Mouse (Mus musculus) testis, adult 2 months (tissue): ENCODE measurements at regions not wholly inside any gene's neighbourhood (a gene's known extent, or its start where the extent isn't known, plus 50 kb on each side); places are given as distances from the start of the nearest gene placed in this dataset.

Experiments used
- H3K27ac ChIP-seq: fragments of 200-500 bp; 2 replicates; pipeline ENCODE4 v1.5.1; 2012; ENCODE audit warnings: low read depth, low read length; ENCODE audit not compliant: control insufficient read depth, insufficient read depth
- H3K27me3 ChIP-seq: fragments of 200-500 bp; 2 replicates; pipeline ENCODE4 v1.6.1; 2012; ENCODE audit warnings: mild to moderate bottlenecking, low read length, moderate library complexity; ENCODE audit not compliant: control insufficient read depth, insufficient read depth
- H3K36me3 ChIP-seq: fragments of 200-500 bp; 2 replicates; pipeline ENCODE4 v1.6.1; 2012; ENCODE audit warnings: mild to moderate bottlenecking, low read length; ENCODE audit not compliant: control insufficient read depth, insufficient read depth
- H3K4me1 ChIP-seq: fragments of 200-500 bp; 2 replicates; pipeline ENCODE4 v1.6.1; 2012; ENCODE audit warnings: low read length; ENCODE audit not compliant: control insufficient read depth, insufficient read depth
- H3K4me3 ChIP-seq: fragments of 200-500 bp; 2 replicates; pipeline ENCODE4 v1.5.1; 2012; ENCODE audit warnings: low read depth, mild to moderate bottlenecking, low read length, moderate library complexity, mixed read lengths; ENCODE audit not compliant: control insufficient read depth
- CTCF ChIP-seq: fragments of 200-500 bp; IDR thresholded peaks from 2 replicates; pipeline ENCODE4 v1.5.1; 2012; ENCODE audit warnings: low read depth, mild to moderate bottlenecking, inconsistent platforms, low read length, moderate library complexity; ENCODE audit not compliant: control insufficient read depth, insufficient read depth, insufficient replicate concordance
- POLR2A ChIP-seq: fragments of 200-500 bp; IDR thresholded peaks from 2 replicates; pipeline ENCODE4 v1.6.1; 2012; ENCODE audit warnings: low read depth, mild to moderate bottlenecking, inconsistent platforms, low read length, moderate library complexity; ENCODE audit not compliant: control insufficient read depth

- H3K27ac ChIP-seq = no peak overlapping the region
- H3K36me3 ChIP-seq = no peaks in the 10 kb centered on the region
- H3K4me1 ChIP-seq = no peaks in the 10 kb centered on the region
- H3K4me3 ChIP-seq = no peak overlapping the region
- H3K27me3 ChIP-seq = no peaks in the 10 kb centered on the region
- TF ChIP-seq POLR2A (no peak), CTCF (no peak)
Measured at GRCm38 (mm10) chr3:52158788-52159260, 53.9 kb upstream of the Maml3 start.

GRCm38 (mm10) chr3:52161688-52162087 is 56.8 kb upstream of the Maml3 start:
- Histone ChIP-seq H3K4me3 (no peak overlapping the region), H3K36me3 (no peaks in the 10 kb centered on the region), H3K27me3 (no peaks in the 10 kb centered on the region), H3K27ac (no peak overlapping the region), H3K4me1 (no peaks in the 10 kb centered on the region)
- TF ChIP-seq POLR2A (no peak), CTCF (no peak)

- Histone ChIP-seq H3K36me3 (no peaks in the 10 kb centered on the region), H3K27ac (no peak overlapping the region), H3K4me1 (no peaks in the 10 kb centered on the region), H3K4me3 (no peak overlapping the region), H3K27me3 (no peaks in the 10 kb centered on the region)
- no peak for TF ChIP-seq CTCF
- no peak for TF ChIP-seq POLR2A
Measured at GRCm38 (mm10) chr3:52163990-52164389, 59.1 kb upstream of the Maml3 start.

- H3K4me1 ChIP-seq = no peaks in the 10 kb centered on the region
- H3K36me3 ChIP-seq = no peaks in the 10 kb centered on the region
- TF ChIP-seq CTCF = no peak
- no peak for TF ChIP-seq POLR2A
- H3K27me3 ChIP-seq = no peaks in the 10 kb centered on the region
- no peak overlapping the region for H3K27ac ChIP-seq
- H3K4me3 ChIP-seq = no peak overlapping the region
Measured at GRCm38 (mm10) chr3:52167420-52167819, 62.5 kb upstream of the Maml3 start.

- Histone ChIP-seq H3K4me3 (no peak overlapping the region), H3K27ac (no peak overlapping the region), H3K36me3 (no peaks in the 10 kb centered on the region), H3K27me3 (no peaks in the 10 kb centered on the region), H3K4me1 (no peaks in the 10 kb centered on the region)
- TF ChIP-seq CTCF (no peak), POLR2A (no peak)
Measured at GRCm38 (mm10) chr3:52170847-52171246, 66.0 kb upstream of the Maml3 start.

DNA sequence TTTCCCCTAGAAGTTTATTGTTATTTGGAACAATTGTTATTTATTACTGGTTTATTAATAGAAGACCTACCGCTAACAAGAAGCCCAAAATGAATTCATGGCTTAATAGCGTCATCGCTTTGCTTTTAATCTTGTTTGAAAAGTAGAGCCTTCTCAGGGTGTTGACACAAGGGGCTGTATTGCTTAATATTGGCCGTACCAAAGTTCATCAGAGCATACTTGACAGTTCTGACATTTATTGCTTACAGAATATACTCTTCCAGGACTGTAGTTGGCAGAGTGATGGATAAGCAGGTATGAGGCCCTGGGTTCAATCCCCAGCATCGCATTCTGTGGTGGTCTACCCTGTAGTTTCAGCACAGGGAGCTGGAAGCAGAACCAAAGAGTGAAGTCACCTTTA is 66.4 kb upstream of the Maml3 start:
- no peaks in the 10 kb centered on the region for H3K4me1 ChIP-seq
- H3K4me3 ChIP-seq = no peak overlapping the region
- H3K27me3 ChIP-seq = no peaks in the 10 kb centered on the region
- no peak overlapping the region for H3K27ac ChIP-seq
- TF ChIP-seq POLR2A = no peak
- no peak for TF ChIP-seq CTCF
- H3K36me3 ChIP-seq = no peaks in the 10 kb centered on the region

GRCm38 (mm10) chr3:52173490-52173889 is 68.6 kb upstream of the Maml3 start:
- Histone ChIP-seq H3K36me3 (no peaks in the 10 kb centered on the region), H3K4me1 (no peaks in the 10 kb centered on the region), H3K27me3 (no peaks in the 10 kb centered on the region), H3K4me3 (no peak overlapping the region), H3K27ac (no peak overlapping the region)
- TF ChIP-seq POLR2A = no peak
- TF ChIP-seq CTCF = no peak

- no peaks in the 10 kb centered on the region for H3K36me3 ChIP-seq
- no peak for TF ChIP-seq POLR2A
- H3K4me3 ChIP-seq = no peak overlapping the region
- H3K27me3 ChIP-seq = no peaks in the 10 kb centered on the region
- peaks cover 6% of the 10 kb centered on the region; the same call in 1 of the 2 replicates for H3K4me1 ChIP-seq
- H3K27ac ChIP-seq = no peak overlapping the region
Measured at GRCm38 (mm10) chr3:52176108-52176507, 71.2 kb upstream of the Maml3 start.
